Mouse (Mus musculus) liver, embryonic 12.5 days (tissue): ENCODE results near the gene 1700088E04Rik. TPM values are rescaled to one million over a fixed set of nuclear protein-coding genes. Genes with fewer than 3 reads are reported as not detected.
A peak's percentile ranks its signal among the peaks of the same experiment; 100 is the strongest.

ENCODE experiments used
- ATAC-seq: fragments of 200-750 bp; cut with Nextera tagmentation; 2 replicates; pipeline ENCODE4 v1.8.0; 2017; ENCODE audit warnings: moderate number of reproducible peaks, mild to moderate bottlenecking, moderate library complexity
- H3K27ac ChIP-seq: fragments of 300-500 bp; sonication (generic); 2 replicates; pipeline ENCODE4 v1.5.1; 2016; ENCODE audit warnings: mild to moderate bottlenecking
- H3K27me3 ChIP-seq: fragments of 300-500 bp; sonication (generic); replicated peaks from 2 replicates; pipeline ENCODE4 v1.6.1; 2016; ENCODE audit warnings: mild to moderate bottlenecking, moderate library complexity
- H3K36me3 ChIP-seq: fragments of 300-500 bp; sonication (generic); 2 replicates; pipeline ENCODE4 v1.6.1; 2016; ENCODE audit warnings: mild to moderate bottlenecking, moderate library complexity
- H3K4me1 ChIP-seq: fragments of 300-500 bp; sonication (generic); 2 replicates; pipeline ENCODE4 v1.6.1; 2016
- H3K4me2 ChIP-seq: fragments of 300-500 bp; sonication (generic); 2 replicates; pipeline ENCODE4 v1.6.1; 2016; ENCODE audit warnings: mild to moderate bottlenecking, moderate library complexity
- H3K4me3 ChIP-seq: fragments of 300-500 bp; sonication (generic); 2 replicates; pipeline ENCODE4 v1.5.1; 2016; ENCODE audit warnings: mild to moderate bottlenecking, moderate library complexity
- H3K9ac ChIP-seq: fragments of 300-500 bp; sonication (generic); 2 replicates; pipeline ENCODE4 v1.6.1; 2016; ENCODE audit warnings: mild to moderate bottlenecking, moderate library complexity
- H3K9me3 ChIP-seq: fragments of 300-500 bp; sonication (generic); replicated peaks from 2 replicates; pipeline ENCODE4 v1.6.1; 2016; ENCODE audit warnings: mild to moderate bottlenecking, moderate library complexity
- WGBS: fragments of 180-500 bp; shearing (Covaris S2); methylation state at CpG from one replicate; pipeline ENCODE4 v1.1.7; 2016; ENCODE audit not compliant: insufficient replicate concordance; 5-methylcytosine and 5-hydroxymethylcytosine counted together
- polyA plus RNA-seq: library from polyadenylated mRNA; unstranded; fragments of >200 nt; fragmentation: Nextera tagmentation; extraction: Ambion mirVana; gene quantifications from 2 replicates; pipeline ENCODE4 v1.2.1, GENCODE M21; 2016

1700088E04Rik gene
- polyA plus RNA-seq, 1 experiment from 2014 or later = 1.0 TPM

GRCm38 (mm10) chr15:79148533-79148932 is 7.5 kb upstream of the 1700088E04Rik start:
- Histone ChIP-seq H3K27me3 (no peaks in the 10 kb centered on the region), H3K4me3 (no peak overlapping the region), H3K36me3 (peaks cover 86% of the 10 kb centered on the region), H3K9ac (no peak overlapping the region), H3K9me3 (no peaks in the 10 kb centered on the region), H3K4me2 (no peak overlapping the region), H3K27ac (no peak overlapping the region), H3K4me1 (no peaks in the 10 kb centered on the region)
- WGBS = 49% methylated on average over 7 of the region's 7 CpGs
- ATAC-seq = peak; percentile 54; the same call in 1 of the 2 replicates

DNA sequence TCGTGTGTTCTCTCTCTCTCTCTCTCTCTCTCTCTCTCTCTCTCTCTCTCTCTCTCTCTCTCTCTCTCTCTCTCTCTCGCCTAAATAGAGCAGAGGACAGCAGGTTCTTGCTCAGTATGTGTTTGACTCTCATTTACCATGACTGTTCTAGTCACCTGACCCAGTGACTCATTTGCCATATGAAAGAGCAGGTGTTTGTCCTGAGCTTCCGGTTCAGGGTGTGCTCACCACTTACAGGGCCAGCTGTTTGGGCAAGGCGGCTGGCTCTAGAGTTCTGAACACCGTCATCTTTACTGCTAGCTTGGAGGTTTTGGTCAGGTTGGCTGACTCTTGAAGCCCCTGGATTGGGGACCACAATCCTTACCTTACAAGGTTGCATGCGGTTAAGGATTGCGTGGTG is 4.5 kb upstream of the 1700088E04Rik start:
- no peak overlapping the region for H3K4me3 ChIP-seq
- ATAC-seq = no peak
- no peaks in the 10 kb centered on the region for H3K27me3 ChIP-seq
- H3K9ac ChIP-seq = no peak overlapping the region
- no peak overlapping the region for H3K27ac ChIP-seq
- no peaks in the 10 kb centered on the region for H3K9me3 ChIP-seq
- peaks cover 17% of the 10 kb centered on the region for H3K4me1 ChIP-seq
- peaks cover 71% of the 10 kb centered on the region for H3K36me3 ChIP-seq
- WGBS = 84% methylated on average over 7 of the region's 7 CpGs
- H3K4me2 ChIP-seq = no peak overlapping the region

GRCm38 (mm10) chr15:79144021-79144420 is 3.0 kb upstream of the 1700088E04Rik start:
- Histone ChIP-seq H3K4me1 (peaks cover 25% of the 10 kb centered on the region), H3K4me3 (no peak overlapping the region), H3K9ac (no peak overlapping the region), H3K27ac (no peak overlapping the region), H3K36me3 (peaks cover 58% of the 10 kb centered on the region), H3K27me3 (0 out of 2 replicates have a peak, but pooled peaks cover 6% of the 10 kb centered on the region), H3K4me2 (no peak overlapping the region), H3K9me3 (no peaks in the 10 kb centered on the region)
- 76% methylated on average over 8 of the region's 8 CpGs for WGBS
- no peak for ATAC-seq

GRCm38 (mm10) chr15:79143316-79143715 is 2.3 kb upstream of the 1700088E04Rik start:
- H3K27ac ChIP-seq = no peak overlapping the region
- no peak overlapping the region for H3K9ac ChIP-seq
- H3K27me3 ChIP-seq = 0 out of 2 replicates have a peak, but pooled peaks cover 6% of the 10 kb centered on the region
- peaks cover 52% of the 10 kb centered on the region for H3K36me3 ChIP-seq
- H3K9me3 ChIP-seq = no peaks in the 10 kb centered on the region
- no peak overlapping the region for H3K4me3 ChIP-seq
- peaks cover 25% of the 10 kb centered on the region for H3K4me1 ChIP-seq
- H3K4me2 ChIP-seq = no peak overlapping the region
- WGBS = 76% methylated on average over 12 of the region's 12 CpGs
- ATAC-seq = no peak

DNA sequence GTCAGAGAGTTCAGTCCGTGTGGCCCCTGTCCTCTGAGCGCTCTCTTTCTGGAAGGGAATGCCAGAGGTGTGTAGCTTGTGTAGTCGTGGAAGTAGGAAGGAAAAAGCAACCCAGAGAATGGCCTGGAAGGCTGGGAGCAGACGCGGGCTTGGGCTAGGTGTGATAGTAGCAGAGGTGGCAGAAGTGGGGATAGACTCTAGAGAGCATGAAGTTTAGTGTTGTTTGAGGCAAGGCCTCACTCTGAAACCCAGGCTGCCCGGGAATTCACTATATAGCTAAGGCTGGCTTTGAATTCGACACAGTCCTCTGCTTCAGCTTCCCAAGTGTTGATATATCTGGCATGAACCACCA is 489 bp upstream of the 1700088E04Rik start:
- Histone ChIP-seq H3K4me2 (peak overlapping the region; percentile 97), H3K9me3 (no peaks in the 10 kb centered on the region), H3K36me3 (peaks cover 34% of the 10 kb centered on the region), H3K4me3 (peak overlapping the region; percentile 85), H3K27me3 (peaks cover 10% of the 10 kb centered on the region; the same call in 1 of the 2 replicates), H3K9ac (peak overlapping the region; percentile 85), H3K27ac (peak overlapping the region; percentile 42), H3K4me1 (peaks cover 25% of the 10 kb centered on the region)
- ATAC-seq = peak; percentile 58
- WGBS = 1% methylated on average over 7 of the region's 7 CpGs

DNA sequence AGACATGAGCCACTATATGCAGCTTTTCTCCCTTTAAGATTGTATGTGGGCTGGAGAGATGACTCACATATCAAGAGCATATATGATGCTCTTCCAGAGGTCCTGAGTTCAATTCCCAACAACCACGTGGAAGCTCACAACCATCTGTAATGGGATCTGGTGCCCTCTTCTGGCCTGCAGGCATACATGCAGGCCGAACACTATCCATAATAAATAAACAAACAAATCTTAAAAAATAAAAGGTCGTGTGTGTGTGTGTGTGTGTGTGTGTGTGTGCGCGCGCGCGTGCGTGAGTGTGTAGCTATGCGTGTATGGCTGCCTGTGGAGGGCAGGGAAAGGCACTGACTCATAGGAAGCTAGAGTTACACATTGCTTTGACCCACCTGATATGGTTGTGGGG is 1.4 kb downstream of the 1700088E04Rik start:
- Histone ChIP-seq H3K27ac (no peak overlapping the region), H3K4me3 (no peak overlapping the region), H3K9me3 (no peaks in the 10 kb centered on the region), H3K4me2 (no peak overlapping the region; the same call in 1 of the 2 replicates), H3K27me3 (peaks cover 10% of the 10 kb centered on the region; the same call in 1 of the 2 replicates), H3K9ac (no peak overlapping the region), H3K4me1 (peaks cover 25% of the 10 kb centered on the region), H3K36me3 (peaks cover 15% of the 10 kb centered on the region)
- ATAC-seq = no peak
- WGBS = 45% methylated on average over 10 of the region's 10 CpGs

DNA sequence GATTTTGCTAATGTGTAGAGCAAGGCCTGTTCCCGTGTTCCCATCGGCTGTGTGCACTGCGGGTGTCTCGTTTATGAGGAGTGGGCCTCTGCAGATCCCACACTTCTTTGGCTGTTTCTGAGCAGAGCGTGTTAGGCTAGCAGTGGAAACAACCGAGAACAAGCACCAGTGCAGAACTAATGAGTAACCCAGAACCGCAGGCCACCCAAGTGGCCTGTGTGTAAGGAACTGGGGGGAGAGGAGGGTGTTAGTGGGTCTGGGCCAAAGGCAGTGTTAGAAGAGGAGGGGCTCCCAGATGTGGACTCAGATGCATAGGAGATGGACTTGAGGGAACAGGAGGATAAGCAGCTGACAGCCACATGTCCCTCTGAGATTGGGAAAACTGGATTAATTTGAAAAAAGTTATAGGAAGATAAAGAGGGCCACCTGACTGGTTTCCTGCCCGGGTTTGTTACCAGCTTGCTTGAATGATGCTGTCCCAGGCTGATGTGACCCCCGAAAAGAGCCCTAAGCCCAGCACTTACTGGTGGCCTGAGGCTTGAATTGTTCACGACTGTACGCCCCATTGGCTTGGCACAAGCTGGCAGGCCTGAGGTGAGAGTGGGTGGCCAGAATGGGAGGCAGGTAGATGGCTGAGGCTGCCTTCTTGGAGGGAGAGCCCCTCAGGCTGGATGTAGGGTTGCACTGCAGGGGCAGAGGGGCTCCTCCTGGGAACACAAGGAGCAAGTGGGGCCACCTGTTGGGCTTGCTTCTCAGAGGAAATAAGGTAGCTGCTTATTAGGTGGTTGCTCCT is 5.1 kb downstream of the 1700088E04Rik start:
- no peaks in the 10 kb centered on the region for H3K9me3 ChIP-seq
- no peak overlapping the region for H3K9ac ChIP-seq
- H3K4me2 ChIP-seq = no peak overlapping the region
- no peak overlapping the region for H3K4me3 ChIP-seq
- peaks cover 10% of the 10 kb centered on the region; the same call in 1 of the 2 replicates for H3K27me3 ChIP-seq
- ATAC-seq = no peak
- peaks cover 34% of the 10 kb centered on the region for H3K36me3 ChIP-seq
- peaks cover 12% of the 10 kb centered on the region for H3K4me1 ChIP-seq
- 62% methylated on average over 11 of the region's 11 CpGs for WGBS
- no peak overlapping the region for H3K27ac ChIP-seq

GRCm38 (mm10) chr15:79135332-79135731 is 5.7 kb downstream of the 1700088E04Rik start:
- no peak for ATAC-seq
- Histone ChIP-seq H3K27me3 (peaks cover 10% of the 10 kb centered on the region; the same call in 1 of the 2 replicates), H3K9ac (no peak overlapping the region), H3K4me2 (no peak overlapping the region), H3K4me3 (no peak overlapping the region), H3K4me1 (peaks cover 6% of the 10 kb centered on the region), H3K27ac (no peak overlapping the region), H3K36me3 (peaks cover 41% of the 10 kb centered on the region), H3K9me3 (no peaks in the 10 kb centered on the region)
- 68% methylated on average over 9 of the region's 9 CpGs for WGBS

- no peak for ATAC-seq
- no peak overlapping the region for H3K4me2 ChIP-seq
- peaks cover 4% of the 10 kb centered on the region; the same call in 1 of the 2 replicates for H3K27me3 ChIP-seq
- H3K9ac ChIP-seq = no peak overlapping the region
- H3K4me1 ChIP-seq = no peaks in the 10 kb centered on the region
- no peaks in the 10 kb centered on the region for H3K9me3 ChIP-seq
- no peak overlapping the region for H3K27ac ChIP-seq
- 73% methylated on average over 9 of the region's 9 CpGs for WGBS
- H3K4me3 ChIP-seq = no peak overlapping the region
- peaks cover 47% of the 10 kb centered on the region for H3K36me3 ChIP-seq
These were observed 6.4 kb downstream of the 1700088E04Rik start for GRCm38 (mm10) chr15:79134496-79135270.

GRCm38 (mm10) chr15:79133191-79133661 is 7.8 kb downstream of the 1700088E04Rik start:
- H3K4me1 ChIP-seq = no peaks in the 10 kb centered on the region

GRCm38 (mm10) chr15:79131442-79131841 is 9.6 kb downstream of the 1700088E04Rik start:
- no peak overlapping the region for H3K27ac ChIP-seq
- no peak for ATAC-seq
- no peak overlapping the region for H3K4me2 ChIP-seq
- peaks cover 6% of the 10 kb centered on the region for H3K9me3 ChIP-seq
- no peaks in the 10 kb centered on the region for H3K27me3 ChIP-seq
- H3K36me3 ChIP-seq = peaks cover 75% of the 10 kb centered on the region
- no peak overlapping the region for H3K4me3 ChIP-seq
- no peaks in the 10 kb centered on the region for H3K4me1 ChIP-seq
- no peak overlapping the region for H3K9ac ChIP-seq
- WGBS = 74% methylated on average over 7 of the region's 7 CpGs

More at GRCm38 (mm10) chr15:79133191-79133661, 7.8 kb downstream of the 1700088E04Rik start:
- Histone ChIP-seq H3K4me3 (no peak overlapping the region), H3K36me3 (peaks cover 57% of the 10 kb centered on the region), H3K27me3 (peaks cover 4% of the 10 kb centered on the region; the same call in 1 of the 2 replicates), H3K4me2 (no peak overlapping the region), H3K9ac (no peak overlapping the region), H3K27ac (no peak overlapping the region), H3K9me3 (peaks cover 2% of the 10 kb centered on the region)
- WGBS = 74% methylated on average over 6 of the region's 6 CpGs
- no peak for ATAC-seq

DNA sequence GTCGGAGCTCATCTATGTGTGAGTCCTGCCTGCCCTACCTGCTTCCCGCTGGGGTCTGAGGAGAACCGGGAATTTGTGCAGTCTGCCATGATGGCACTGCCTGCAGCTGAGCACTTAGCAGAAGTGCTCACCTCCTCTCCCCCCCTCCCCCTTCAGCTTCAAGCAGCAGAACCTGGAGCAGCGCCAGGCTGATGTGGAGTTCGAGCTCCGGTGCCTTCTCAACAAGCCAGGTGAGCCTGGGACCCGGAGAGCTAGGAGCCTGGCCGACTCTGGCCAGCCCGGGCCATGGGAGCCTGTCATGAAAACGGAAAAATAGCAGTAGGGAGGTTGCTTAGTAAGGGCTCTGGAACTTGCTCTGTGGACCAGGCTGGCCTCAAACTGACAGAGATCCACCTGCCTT is 10.3 kb downstream of the 1700088E04Rik start:
- Histone ChIP-seq H3K4me1 (no peaks in the 10 kb centered on the region), H3K9ac (no peak overlapping the region), H3K4me3 (no peak overlapping the region), H3K9me3 (peaks cover 6% of the 10 kb centered on the region), H3K27me3 (no peaks in the 10 kb centered on the region), H3K36me3 (peaks cover 82% of the 10 kb centered on the region), H3K27ac (no peak overlapping the region), H3K4me2 (no peak overlapping the region)
- WGBS = 82% methylated on average over 10 of the region's 10 CpGs
- ATAC-seq = no peak
